Mouse (Mus musculus) embryonic facial prominence, embryonic 12.5 days (tissue): ENCODE results near the gene 1700102P08Rik. TPM values are rescaled to one million over a fixed set of nuclear protein-coding genes. Genes with fewer than 3 reads are reported as not detected.

ENCODE experiments used
- ATAC-seq: fragments of 200-750 bp; cut with Nextera tagmentation; 2 replicates; pipeline ENCODE4 v1.8.0; 2017; ENCODE audit not compliant: insufficient number of reproducible peaks, insufficient read depth, low FRiP score, low TSS enrichment
- H3K27ac ChIP-seq: fragments of 300-500 bp; sonication (generic); 2 replicates; pipeline ENCODE4 v1.5.1; 2016; ENCODE audit warnings: mild to moderate bottlenecking
- H3K27me3 ChIP-seq: fragments of 300-500 bp; sonication (generic); 2 replicates; pipeline ENCODE4 v1.6.1; 2016; ENCODE audit warnings: mild to moderate bottlenecking, moderate library complexity
- H3K36me3 ChIP-seq: fragments of 300-500 bp; sonication (generic); 2 replicates; pipeline ENCODE4 v1.6.1; 2016; ENCODE audit warnings: mild to moderate bottlenecking
- H3K4me1 ChIP-seq: fragments of 300-500 bp; sonication (generic); 2 replicates; pipeline ENCODE4 v1.6.1; 2016
- H3K4me2 ChIP-seq: fragments of 300-500 bp; sonication (generic); replicated peaks from 2 replicates; pipeline ENCODE4 v1.6.1; 2016; ENCODE audit warnings: mild to moderate bottlenecking, moderate library complexity
- H3K4me3 ChIP-seq: fragments of 300-500 bp; sonication (generic); 2 replicates; pipeline ENCODE4 v1.5.1; 2016; ENCODE audit warnings: mild to moderate bottlenecking
- H3K9ac ChIP-seq: fragments of 300-500 bp; sonication (generic); 2 replicates; pipeline ENCODE4 v1.6.1; 2016; ENCODE audit warnings: mild to moderate bottlenecking, moderate library complexity
- H3K9me3 ChIP-seq: fragments of 300-500 bp; sonication (generic); 2 replicates; pipeline ENCODE4 v1.6.1; 2016; ENCODE audit warnings: mild to moderate bottlenecking, moderate library complexity
- WGBS: fragments of 180-500 bp; shearing (Covaris S2); methylation state at CpG from one replicate; pipeline ENCODE4 v1.1.7; 2016; 5-methylcytosine and 5-hydroxymethylcytosine counted together
- polyA plus RNA-seq: library from polyadenylated mRNA; unstranded; fragments of >200 nt; fragmentation: Nextera tagmentation; extraction: Ambion mirVana; gene quantifications from 2 replicates; pipeline ENCODE4 v1.2.1, GENCODE M21; 2016

The 1700102P08Rik gene
- polyA plus RNA-seq, 1 experiment from 2014 or later: 0.27 TPM

DNA sequence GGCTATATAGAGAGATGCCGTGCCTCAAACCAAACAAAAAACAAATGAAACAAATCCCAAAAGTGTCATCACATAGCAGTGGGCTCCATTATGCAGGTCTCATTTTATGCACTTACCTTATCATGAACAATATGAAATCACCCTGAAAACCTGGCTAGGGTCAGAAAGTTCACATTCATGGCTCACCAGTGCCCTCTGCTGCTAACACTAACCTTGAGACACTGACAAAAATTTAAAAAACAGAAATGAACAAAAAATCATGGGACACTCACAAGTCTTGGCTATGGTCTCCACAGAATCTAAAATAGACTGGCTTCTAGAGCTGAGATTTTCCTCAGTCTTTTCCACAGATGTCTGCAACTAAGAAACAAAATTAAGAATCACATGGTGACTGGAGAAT, 19.6 kb downstream of the 1700102P08Rik start:
- Histone ChIP-seq H3K4me3 (no peak overlapping the region), H3K36me3 (no peaks in the 10 kb centered on the region), H3K4me2 (no peak overlapping the region), H3K9me3 (no peaks in the 10 kb centered on the region), H3K27ac (no peak overlapping the region), H3K4me1 (no peaks in the 10 kb centered on the region), H3K9ac (no peak overlapping the region), H3K27me3 (no peaks in the 10 kb centered on the region)
- 74% methylated on average over 1 of the region's 1 CpGs for WGBS
- no peak for ATAC-seq

DNA sequence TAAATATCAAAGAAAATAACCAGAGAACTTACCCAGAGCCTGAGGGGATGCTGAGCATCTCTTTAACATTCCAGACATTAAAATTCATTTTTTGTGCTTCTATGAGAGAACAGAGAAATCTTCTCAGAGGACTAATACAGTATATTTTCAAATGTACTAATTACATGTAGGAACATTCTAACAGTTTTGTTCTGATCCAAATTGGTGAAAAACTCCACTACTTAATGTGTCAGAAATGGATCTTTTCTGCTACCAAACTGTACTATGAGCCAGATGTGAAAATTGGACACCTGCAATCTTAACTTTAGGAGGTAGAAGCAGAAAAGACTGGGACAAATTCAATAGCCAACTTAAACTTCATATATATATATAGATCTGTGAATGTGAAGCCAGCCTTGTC, 35.8 kb downstream of the 1700102P08Rik start, which contains the start of gene Ccdc36:
Ccdc36 (minus strand) TSS at position 101 of the 400 bp plus-strand sequence.
- H3K27ac ChIP-seq: no peak within 1 kb of the TSS
- no peak for ATAC-seq
- no peaks in the 10 kb centered on the region for H3K36me3 ChIP-seq
- no peak within 1 kb of the TSS for H3K9ac ChIP-seq
- H3K4me3 ChIP-seq: no peak within 1 kb of the TSS
- H3K4me1 ChIP-seq: no peaks in the 10 kb centered on the region
- H3K9me3 ChIP-seq: no peaks in the 10 kb centered on the region
- H3K4me2 ChIP-seq: no peak within 1 kb of the TSS
- H3K27me3 ChIP-seq: no peaks in the 10 kb centered on the region

- H3K9ac ChIP-seq: 0 out of 2 replicates have a peak overlapping the region, but pooled peaks have one; percentile 24
- no peaks in the 10 kb centered on the region for H3K4me1 ChIP-seq
- H3K27me3 ChIP-seq: no peaks in the 10 kb centered on the region
- no peak overlapping the region for H3K27ac ChIP-seq
- 48% methylated on average over 32 of the region's 32 CpGs for WGBS
- no peaks in the 10 kb centered on the region for H3K9me3 ChIP-seq
- H3K4me2 ChIP-seq: peak overlapping the region; percentile 40
- no peak for ATAC-seq
- peak overlapping the region; percentile 20 for H3K4me3 ChIP-seq
- H3K36me3 ChIP-seq: no peaks in the 10 kb centered on the region
Measured at GRCm38 (mm10) chr9:108431431-108432067, 38.9 kb downstream of the 1700102P08Rik start.

GRCm38 (mm10) chr9:108436182-108436581, 43.6 kb downstream of the 1700102P08Rik start, which contains the start of gene BC048562:
TSS of gene BC048562 (plus strand) at chr9:108436482.
- no peak within 1 kb of the TSS for H3K4me3 ChIP-seq
- H3K36me3 ChIP-seq: no peaks in the 10 kb centered on the region
- H3K4me1 ChIP-seq: no peaks in the 10 kb centered on the region
- WGBS: 77% methylated on average over 3 of the region's 3 CpGs
- H3K9ac ChIP-seq: no peak within 1 kb of the TSS
- no peaks in the 10 kb centered on the region for H3K27me3 ChIP-seq
- no peaks in the 10 kb centered on the region for H3K9me3 ChIP-seq
- H3K4me2 ChIP-seq: no peak within 1 kb of the TSS
- H3K27ac ChIP-seq: no peak within 1 kb of the TSS
- no peak for ATAC-seq

DNA sequence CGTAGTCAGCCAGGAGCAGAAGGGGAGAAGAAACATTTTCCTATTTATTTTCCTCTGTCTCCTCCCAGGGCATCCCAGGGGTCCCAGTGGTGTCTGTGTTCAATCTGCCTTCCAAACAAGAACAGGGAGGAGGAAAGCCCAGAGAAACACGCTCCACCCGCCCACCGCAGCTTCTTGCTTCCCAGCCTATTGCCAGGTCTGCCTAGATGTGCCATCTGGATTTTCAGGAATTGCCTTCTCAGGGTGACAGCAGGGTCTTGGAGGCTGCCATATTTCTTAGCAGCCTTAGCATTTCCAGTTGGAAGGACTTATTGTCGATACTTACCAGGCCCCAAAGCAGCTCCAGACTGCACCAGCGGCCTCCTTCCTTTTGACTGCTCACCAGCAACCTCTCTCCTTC, 46.6 kb downstream of the 1700102P08Rik start:
- Histone ChIP-seq H3K27me3 (no peaks in the 10 kb centered on the region), H3K4me1 (no peaks in the 10 kb centered on the region), H3K36me3 (no peaks in the 10 kb centered on the region), H3K4me2 (no peak overlapping the region), H3K4me3 (no peak overlapping the region), H3K9ac (no peak overlapping the region), H3K9me3 (no peaks in the 10 kb centered on the region), H3K27ac (no peak overlapping the region)
- no peak for ATAC-seq
- 70% methylated on average over 6 of the region's 6 CpGs for WGBS

DNA sequence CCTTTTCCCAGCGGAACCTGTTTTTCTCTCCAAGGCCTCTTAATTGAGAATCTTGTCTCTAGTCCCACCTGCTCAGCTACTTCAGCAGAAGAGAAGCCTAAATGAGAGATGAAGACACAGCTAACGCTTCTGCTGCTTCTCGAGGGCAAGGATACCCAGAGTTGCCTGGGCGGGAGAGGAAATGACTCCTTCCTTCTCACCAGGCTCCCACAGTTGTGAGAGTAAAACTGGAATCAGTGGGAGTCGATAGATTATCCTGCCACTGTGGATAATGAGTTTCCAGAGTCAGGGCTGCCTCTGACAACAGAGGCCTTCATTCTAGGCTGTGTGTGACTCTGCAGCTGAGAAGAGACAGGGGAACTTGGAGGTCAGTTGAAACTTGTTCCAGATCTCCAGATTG, 47.9 kb downstream of the 1700102P08Rik start:
- no peak for ATAC-seq
- Histone ChIP-seq H3K27ac (no peak overlapping the region), H3K9me3 (no peaks in the 10 kb centered on the region), H3K4me1 (no peaks in the 10 kb centered on the region), H3K36me3 (no peaks in the 10 kb centered on the region), H3K27me3 (no peaks in the 10 kb centered on the region), H3K4me2 (no peak overlapping the region), H3K4me3 (no peak overlapping the region), H3K9ac (no peak overlapping the region)
- 79% methylated on average over 5 of the region's 5 CpGs for WGBS

GRCm38 (mm10) chr9:108441236-108441919, 48.8 kb downstream of the 1700102P08Rik start:
- Histone ChIP-seq H3K27me3 (no peaks in the 10 kb centered on the region), H3K9me3 (no peaks in the 10 kb centered on the region), H3K4me1 (no peaks in the 10 kb centered on the region), H3K4me2 (no peak overlapping the region), H3K27ac (no peak overlapping the region), H3K9ac (no peak overlapping the region), H3K36me3 (no peaks in the 10 kb centered on the region), H3K4me3 (no peak overlapping the region)
- no peak for ATAC-seq
- WGBS: 89% methylated on average over 11 of the region's 11 CpGs

GRCm38 (mm10) chr9:108445125-108445524, 52.5 kb downstream of the 1700102P08Rik start:
- Histone ChIP-seq H3K27me3 (no peaks in the 10 kb centered on the region), H3K9ac (no peak overlapping the region), H3K36me3 (peaks cover 14% of the 10 kb centered on the region), H3K9me3 (no peaks in the 10 kb centered on the region), H3K27ac (no peak overlapping the region), H3K4me2 (no peak overlapping the region), H3K4me3 (no peak overlapping the region), H3K4me1 (peaks cover 11% of the 10 kb centered on the region)
- ATAC-seq: no peak
- 66% methylated on average over 9 of the region's 9 CpGs for WGBS

- H3K27ac ChIP-seq: peak overlapping the region; percentile 83
- H3K9ac ChIP-seq: peak overlapping the region; percentile 27; the same call in 1 of the 2 replicates
- H3K4me2 ChIP-seq: peak overlapping the region; percentile 65
- ATAC-seq: peak; percentile 70
- 39% methylated on average over 4 of the region's 4 CpGs for WGBS
- H3K9me3 ChIP-seq: no peaks in the 10 kb centered on the region
- peaks cover 14% of the 10 kb centered on the region for H3K36me3 ChIP-seq
- peaks cover 38% of the 10 kb centered on the region for H3K4me1 ChIP-seq
- H3K4me3 ChIP-seq: 0 out of 2 replicates have a peak overlapping the region, but pooled peaks have one; percentile 53
- no peaks in the 10 kb centered on the region for H3K27me3 ChIP-seq
Measured at GRCm38 (mm10) chr9:108449860-108450259, 57.3 kb downstream of the 1700102P08Rik start.

DNA sequence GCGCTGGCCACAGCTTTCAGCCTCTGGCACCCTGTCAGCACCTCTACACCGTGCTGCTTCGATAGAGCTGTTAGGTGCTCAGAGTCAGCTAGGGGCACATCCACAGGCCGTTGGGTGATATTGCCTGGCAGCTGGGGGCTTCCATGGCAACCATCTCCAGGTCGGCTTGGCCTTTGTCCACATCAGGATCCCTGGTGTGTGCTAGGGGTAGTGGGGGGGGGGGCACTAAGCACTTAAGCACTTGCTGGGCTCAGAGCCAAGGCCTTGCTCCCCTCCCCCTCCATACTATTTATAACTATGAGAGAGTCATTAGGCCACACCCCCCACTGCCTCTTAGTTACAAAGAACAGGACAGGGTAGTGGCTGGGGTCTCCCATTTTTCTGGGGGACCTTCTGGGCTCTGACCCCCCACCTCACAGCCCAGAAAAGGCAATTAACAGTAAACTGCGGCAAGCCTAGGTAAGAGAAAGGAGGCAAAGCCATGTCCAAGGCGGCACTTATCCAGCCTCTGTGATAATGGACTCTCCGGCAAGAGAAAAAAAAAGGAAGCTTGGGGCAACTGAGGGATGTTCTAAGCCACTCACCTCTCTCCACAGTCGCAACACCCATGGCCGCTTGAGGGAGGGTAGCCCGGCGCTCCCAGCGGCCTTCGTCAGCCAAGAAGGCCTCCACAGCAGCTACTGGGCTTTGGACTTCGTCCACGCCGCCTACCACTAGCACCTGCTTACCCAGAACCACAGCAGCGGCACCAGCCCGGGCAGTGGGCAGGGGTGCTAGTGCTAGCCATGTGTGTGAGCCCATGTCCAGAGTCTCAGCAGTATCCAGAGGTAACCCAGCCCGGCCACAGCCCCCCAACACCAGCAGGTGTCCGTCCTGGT, 57.9 kb downstream of the 1700102P08Rik start:
- WGBS: 70% methylated on average over 21 of the region's 21 CpGs
- Histone ChIP-seq H3K4me3 (peak overlapping the region; percentile 53), H3K27ac (peak overlapping the region; percentile 83), H3K27me3 (no peaks in the 10 kb centered on the region), H3K36me3 (peaks cover 14% of the 10 kb centered on the region), H3K4me1 (peaks cover 38% of the 10 kb centered on the region), H3K9ac (peak overlapping the region; percentile 27), H3K9me3 (no peaks in the 10 kb centered on the region), H3K4me2 (peak overlapping the region; percentile 65)
- peak; percentile 18 for ATAC-seq

GRCm38 (mm10) chr9:108451170-108451493, 58.5 kb downstream of the 1700102P08Rik start:
- peaks cover 38% of the 10 kb centered on the region for H3K4me1 ChIP-seq

More at GRCm38 (mm10) chr9:108451170-108451493, 58.5 kb downstream of the 1700102P08Rik start:
- peaks cover 14% of the 10 kb centered on the region for H3K36me3 ChIP-seq
- no peaks in the 10 kb centered on the region for H3K9me3 ChIP-seq
- H3K9ac ChIP-seq: no peak overlapping the region
- H3K4me3 ChIP-seq: peak overlapping the region; percentile 53
- WGBS: 85% methylated on average over 6 of the region's 6 CpGs
- peak overlapping the region; percentile 65 for H3K4me2 ChIP-seq
- no peaks in the 10 kb centered on the region for H3K27me3 ChIP-seq
- H3K27ac ChIP-seq: peak overlapping the region; percentile 83
- no peak for ATAC-seq
